Mouse (Mus musculus): ENCODE measurements around the gene Kif23.

The Kif23 gene

DNA sequence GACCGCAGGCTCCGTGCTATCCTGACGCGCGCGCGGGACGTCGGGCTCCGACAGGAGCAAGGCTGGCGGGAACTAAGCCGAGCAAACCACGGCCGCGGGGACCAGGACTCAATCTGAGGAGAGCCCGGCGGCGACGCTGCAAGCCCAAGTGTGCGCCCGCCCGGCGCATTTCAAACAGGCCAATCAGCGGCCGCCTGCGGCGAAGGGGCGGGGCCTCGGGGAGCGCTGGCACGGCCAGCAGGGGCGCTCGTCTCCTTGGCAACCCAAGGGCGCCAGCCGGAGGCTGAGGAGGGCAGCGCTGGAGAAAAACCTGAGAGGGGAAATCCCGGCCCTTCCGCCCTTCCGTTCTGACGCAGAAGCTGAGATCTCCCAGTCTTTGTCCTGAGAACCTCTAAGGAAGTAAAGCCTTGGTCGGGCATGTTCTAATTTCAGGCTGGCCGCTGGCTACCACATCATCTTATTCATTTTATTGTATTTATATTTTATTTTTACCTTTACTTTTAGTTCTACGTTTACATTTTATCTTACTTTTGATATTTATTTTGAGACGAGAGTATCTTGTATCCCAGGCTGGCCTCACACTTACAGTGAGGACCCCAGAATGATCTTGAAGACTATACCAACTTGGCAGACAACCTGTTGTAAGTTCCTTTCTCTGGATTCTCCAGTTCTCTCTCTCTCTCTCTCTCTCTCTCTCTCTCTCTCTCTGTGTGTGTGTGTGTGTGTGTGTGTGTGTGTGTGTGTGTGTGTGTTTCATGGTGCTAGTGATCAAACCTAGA lies at the start of gene Kif23:
TSS of gene Kif23 (minus strand) at position 152 of the 779 bp plus-strand sequence.
- peak within 1 kb of the TSS; percentile 97 for H3K4me3 ChIP-seq (replicated peaks; ENCODE audit: low read length)
- TF ChIP-seq POU5F1 (IDR thresholded peaks at IDR 0.05; ENCODE audit: borderline replicate concordance, low read length) (no peak), NANOG (IDR thresholded peaks at IDR 0.05; ENCODE audit: borderline replicate concordance, low read length) (no peak), CTCF (conservative IDR thresholded peaks at IDR 0.05; ENCODE audit: low read length) (no peak)
- H3K27me3 ChIP-seq (ENCODE audit: insufficient read depth, low read length) = no peaks in the 10 kb centered on the region
- H3K36me3 ChIP-seq (ENCODE audit: insufficient read depth, low read length) = peaks cover 27% of the 10 kb centered on the region
- H3K4me1 ChIP-seq (replicated peaks; ENCODE audit: low read depth, low read length) = peaks cover 45% of the 10 kb centered on the region
- H3K9me3 ChIP-seq (ENCODE audit: low read length) = no peaks in the 10 kb centered on the region

DNA sequence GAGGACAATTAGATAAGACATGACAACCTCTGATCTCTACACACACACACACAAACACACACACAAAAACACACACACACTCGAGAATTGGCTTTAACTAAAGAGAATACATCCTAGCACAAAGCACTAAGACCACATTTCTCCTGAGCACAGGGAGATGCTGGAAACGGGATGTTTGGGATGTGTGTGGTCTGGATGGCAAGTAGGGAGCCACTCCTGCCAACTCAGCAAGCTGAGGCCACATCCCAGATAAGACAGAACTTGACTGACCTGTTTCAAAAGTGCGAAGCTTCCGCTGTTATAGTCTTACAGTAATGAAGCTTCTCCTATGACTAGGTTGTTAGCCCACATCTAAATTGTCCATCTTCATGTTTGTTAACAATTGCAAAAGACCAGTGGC lies 44.6 kb upstream of the Kif23 start:
- Histone ChIP-seq H3K36me3 (ENCODE audit: insufficient read depth, low read length) (no peaks in the 10 kb centered on the region), H3K27me3 (ENCODE audit: insufficient read depth, low read length) (no peaks in the 10 kb centered on the region), H3K4me1 (replicated peaks; ENCODE audit: low read depth, low read length) (no peaks in the 10 kb centered on the region), H3K9me3 (ENCODE audit: low read length) (no peaks in the 10 kb centered on the region), H3K4me3 (replicated peaks; ENCODE audit: low read length) (no peak overlapping the region)
- TF ChIP-seq POU5F1 (IDR thresholded peaks at IDR 0.05; ENCODE audit: borderline replicate concordance, low read length) = no peak
- no peak for TF ChIP-seq NANOG (IDR thresholded peaks at IDR 0.05; ENCODE audit: borderline replicate concordance, low read length)
- TF ChIP-seq CTCF (conservative IDR thresholded peaks at IDR 0.05; ENCODE audit: low read length) = no peak

DNA sequence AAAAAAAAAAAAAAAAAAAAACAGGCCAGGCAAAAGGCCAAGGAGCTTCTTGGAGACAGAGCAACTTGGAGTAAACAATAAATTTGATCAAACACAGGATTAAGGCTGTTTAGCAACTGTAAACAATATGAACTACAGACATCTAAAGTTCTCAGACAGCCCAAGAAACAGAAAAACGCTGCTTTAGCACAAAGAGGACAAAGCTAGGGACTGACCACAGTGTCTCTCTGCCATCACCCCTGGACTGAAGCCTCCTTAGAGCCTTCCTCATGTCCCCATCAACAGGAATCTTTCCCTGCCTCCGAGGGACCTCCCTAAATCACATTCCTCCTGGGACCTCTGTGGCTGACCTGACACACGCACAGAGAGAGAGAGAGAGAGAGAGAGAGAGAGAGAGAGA lies 44.2 kb upstream of the Kif23 start:
- Histone ChIP-seq H3K4me1 (replicated peaks; ENCODE audit: low read depth, low read length) (peaks cover 2% of the 10 kb centered on the region; the same call in 1 of the 2 replicates), H3K4me3 (replicated peaks; ENCODE audit: low read length) (no peak overlapping the region), H3K36me3 (ENCODE audit: insufficient read depth, low read length) (no peaks in the 10 kb centered on the region), H3K27me3 (ENCODE audit: insufficient read depth, low read length) (no peaks in the 10 kb centered on the region), H3K9me3 (ENCODE audit: low read length) (no peaks in the 10 kb centered on the region)
- TF ChIP-seq NANOG (IDR thresholded peaks at IDR 0.05; ENCODE audit: borderline replicate concordance, low read length) (no peak), CTCF (conservative IDR thresholded peaks at IDR 0.05; ENCODE audit: low read length) (no peak), POU5F1 (IDR thresholded peaks at IDR 0.05; ENCODE audit: borderline replicate concordance, low read length) (no peak)

DNA sequence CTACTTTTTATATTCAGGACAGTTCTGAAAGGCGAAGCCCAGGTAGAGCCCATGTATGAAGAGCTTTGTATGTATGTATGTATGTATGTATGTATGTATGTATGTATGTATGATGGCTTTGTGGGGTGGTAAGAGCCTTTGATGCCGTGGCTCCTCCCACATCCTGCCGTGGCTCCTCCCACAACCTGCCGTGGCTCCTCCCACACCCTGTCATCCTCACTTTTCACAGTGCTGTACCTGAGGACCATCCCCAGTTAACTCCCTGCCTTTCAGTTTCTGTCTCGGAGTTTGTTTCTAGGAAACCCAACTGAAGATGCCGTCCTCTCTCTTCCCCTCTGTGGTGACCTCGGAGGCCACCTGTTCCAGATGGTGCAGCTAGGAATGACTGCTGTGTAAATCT lies 39.5 kb upstream of the Kif23 start:
- Histone ChIP-seq H3K36me3 (ENCODE audit: insufficient read depth, low read length) (no peaks in the 10 kb centered on the region), H3K4me1 (replicated peaks; ENCODE audit: low read depth, low read length) (peaks cover 19% of the 10 kb centered on the region)
- no peak for TF ChIP-seq POU5F1 (IDR thresholded peaks at IDR 0.05; ENCODE audit: borderline replicate concordance, low read length)

GRCm38 (mm10) chr9:61985183-61985863 lies 38.7 kb upstream of the Kif23 start:
- peaks cover 19% of the 10 kb centered on the region for H3K4me1 ChIP-seq (replicated peaks; ENCODE audit: low read depth, low read length)
- H3K36me3 ChIP-seq (ENCODE audit: insufficient read depth, low read length) = no peaks in the 10 kb centered on the region
- no peaks in the 10 kb centered on the region for H3K9me3 ChIP-seq (ENCODE audit: low read length)
- H3K27me3 ChIP-seq (ENCODE audit: insufficient read depth, low read length) = no peaks in the 10 kb centered on the region
- TF ChIP-seq CTCF (conservative IDR thresholded peaks at IDR 0.05; ENCODE audit: low read length) (peak; percentile 80), POU5F1 (IDR thresholded peaks at IDR 0.05; ENCODE audit: borderline replicate concordance, low read length) (no peak)
- no peak overlapping the region for H3K4me3 ChIP-seq (replicated peaks; ENCODE audit: low read length)

More for the DNA sequence above, 39.5 kb upstream of the Kif23 start:
- no peaks in the 10 kb centered on the region for H3K27me3 ChIP-seq (ENCODE audit: insufficient read depth, low read length)
- H3K9me3 ChIP-seq (ENCODE audit: low read length) = no peaks in the 10 kb centered on the region
- H3K4me3 ChIP-seq (replicated peaks; ENCODE audit: low read length) = no peak overlapping the region

DNA sequence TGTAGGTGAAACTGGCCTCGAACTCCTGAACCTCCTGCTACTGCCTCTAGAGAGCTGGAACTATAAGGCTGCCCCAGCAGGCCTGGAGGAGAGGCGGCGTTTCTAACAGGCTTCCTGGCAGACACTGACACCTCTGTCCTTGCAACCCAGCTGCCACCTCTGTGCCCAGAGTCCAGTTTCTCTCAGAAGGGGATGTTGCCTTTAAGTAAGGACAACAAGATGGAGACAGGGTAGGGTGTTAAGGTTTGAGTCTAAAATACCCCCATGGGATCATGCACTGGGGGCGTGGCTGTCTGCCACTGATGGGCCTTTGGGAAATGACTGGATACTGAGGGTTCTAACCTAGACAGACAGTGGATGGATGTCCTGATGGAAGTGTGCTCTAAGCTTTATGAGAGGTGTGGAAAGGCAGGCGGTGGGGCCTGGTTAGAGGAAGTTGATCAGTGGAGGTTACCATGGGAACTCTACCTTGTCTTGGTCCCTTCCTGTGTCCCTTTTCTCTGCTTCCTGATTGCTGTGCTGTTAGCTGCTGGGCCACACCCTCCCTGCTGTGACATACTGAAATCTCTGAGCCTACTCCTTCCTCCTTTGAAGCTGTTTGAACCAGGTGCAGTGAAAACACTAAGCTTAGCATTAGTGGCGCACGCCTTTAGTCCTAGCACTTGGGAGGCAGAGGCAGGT lies 36.5 kb upstream of the Kif23 start:
- no peak for TF ChIP-seq CTCF (conservative IDR thresholded peaks at IDR 0.05; ENCODE audit: low read length)
- TF ChIP-seq POU5F1 (IDR thresholded peaks at IDR 0.05; ENCODE audit: borderline replicate concordance, low read length) = no peak
- TF ChIP-seq NANOG (IDR thresholded peaks at IDR 0.05; ENCODE audit: borderline replicate concordance, low read length) = no peak
- no peak overlapping the region for H3K4me3 ChIP-seq (replicated peaks; ENCODE audit: low read length)
- H3K27me3 ChIP-seq (ENCODE audit: insufficient read depth, low read length) = no peaks in the 10 kb centered on the region
- no peaks in the 10 kb centered on the region for H3K36me3 ChIP-seq (ENCODE audit: insufficient read depth, low read length)
- H3K9me3 ChIP-seq (ENCODE audit: low read length) = no peaks in the 10 kb centered on the region
- H3K4me1 ChIP-seq (replicated peaks; ENCODE audit: low read depth, low read length) = peaks cover 19% of the 10 kb centered on the region

DNA sequence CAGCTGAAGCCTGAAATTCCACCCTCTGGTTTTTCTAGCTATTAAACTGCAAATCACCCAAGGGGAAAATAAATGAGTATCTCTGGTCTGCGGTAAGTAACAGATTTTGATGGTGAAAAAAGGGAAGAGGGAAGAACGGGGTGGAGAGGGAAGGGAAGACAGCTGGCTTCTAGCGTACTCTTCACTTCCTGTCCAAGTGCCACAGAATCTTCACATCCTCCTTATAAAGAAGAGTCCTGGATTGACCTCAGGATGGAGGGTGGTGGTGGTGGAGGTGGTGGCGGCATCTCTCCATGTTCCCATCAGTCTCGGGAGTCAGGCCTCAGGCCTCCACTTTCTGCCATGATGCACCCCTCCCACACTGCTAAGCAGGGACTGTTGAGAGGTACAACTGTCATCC lies 35.3 kb upstream of the Kif23 start:
- Histone ChIP-seq H3K27me3 (ENCODE audit: insufficient read depth, low read length) (no peaks in the 10 kb centered on the region), H3K4me3 (replicated peaks; ENCODE audit: low read length) (no peak overlapping the region), H3K4me1 (replicated peaks; ENCODE audit: low read depth, low read length) (peaks cover 19% of the 10 kb centered on the region), H3K9me3 (ENCODE audit: low read length) (no peaks in the 10 kb centered on the region), H3K36me3 (ENCODE audit: insufficient read depth, low read length) (no peaks in the 10 kb centered on the region)
- TF ChIP-seq NANOG (IDR thresholded peaks at IDR 0.05; ENCODE audit: borderline replicate concordance, low read length) (no peak), CTCF (conservative IDR thresholded peaks at IDR 0.05; ENCODE audit: low read length) (no peak), POU5F1 (IDR thresholded peaks at IDR 0.05; ENCODE audit: borderline replicate concordance, low read length) (no peak)

- Histone ChIP-seq H3K27me3 (ENCODE audit: insufficient read depth, low read length) (no peaks in the 10 kb centered on the region), H3K9me3 (ENCODE audit: low read length) (no peaks in the 10 kb centered on the region), H3K4me3 (replicated peaks; ENCODE audit: low read length) (no peak overlapping the region), H3K36me3 (ENCODE audit: insufficient read depth, low read length) (no peaks in the 10 kb centered on the region), H3K4me1 (replicated peaks; ENCODE audit: low read depth, low read length) (peaks cover 12% of the 10 kb centered on the region)
- TF ChIP-seq CTCF (conservative IDR thresholded peaks at IDR 0.05; ENCODE audit: low read length) = peak; percentile 91
- no peak for TF ChIP-seq NANOG (IDR thresholded peaks at IDR 0.05; ENCODE audit: borderline replicate concordance, low read length)
- no peak; the same call in 1 of the 2 replicates for TF ChIP-seq POU5F1 (IDR thresholded peaks at IDR 0.05; ENCODE audit: borderline replicate concordance, low read length)
These were observed 33.4 kb upstream of the Kif23 start for GRCm38 (mm10) chr9:61979983-61980382.
